Mouse (Mus musculus): Measurements from ENCODE around the gene Fv1. TPM values are rescaled to one million over a fixed set of nuclear protein-coding genes. Genes with fewer than 3 reads are reported as not detected.
A peak's percentile ranks its signal among the peaks of the same experiment; 100 is the strongest.

The Fv1 gene
- polyA plus RNA-seq, 1 experiment from 2014 or later: 16.4 TPM

DNA sequence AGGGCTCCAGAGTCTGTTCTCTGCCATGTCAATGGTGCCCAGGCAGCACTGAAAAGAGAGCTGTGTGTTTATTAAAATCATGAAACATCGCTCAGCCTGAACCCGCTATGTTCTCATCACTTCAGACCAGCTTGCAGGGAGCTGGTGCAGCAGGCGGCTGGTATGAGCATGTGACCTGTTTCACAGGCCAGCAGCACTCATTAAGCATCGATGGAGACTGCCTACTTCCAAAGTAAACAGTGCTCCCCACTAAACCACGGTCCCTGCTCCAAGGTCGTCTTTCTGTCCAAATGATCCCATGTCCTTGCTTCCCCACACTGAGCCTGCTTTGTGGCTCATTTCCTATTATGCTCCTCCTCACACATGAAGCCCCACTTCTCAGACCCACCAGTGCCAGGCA lies 21.6 kb downstream of the Fv1 start:
- no peak for DNase-seq (ENCODE audit: extremely low spot score, low spot score)
- H3K4me3 ChIP-seq: no peak overlapping the region
- WGBS: 95% methylated on average over 6 of the region's 6 CpGs
- no peaks in the 10 kb centered on the region for H3K4me1 ChIP-seq
- no peak overlapping the region for H3K27ac ChIP-seq
- no peaks in the 10 kb centered on the region for H3K9me3 ChIP-seq
- no peaks in the 10 kb centered on the region for H3K27me3 ChIP-seq (ENCODE audit: poor library complexity, severe bottlenecking)
- peaks cover 95% of the 10 kb centered on the region for H3K36me3 ChIP-seq (replicated peaks)

DNA sequence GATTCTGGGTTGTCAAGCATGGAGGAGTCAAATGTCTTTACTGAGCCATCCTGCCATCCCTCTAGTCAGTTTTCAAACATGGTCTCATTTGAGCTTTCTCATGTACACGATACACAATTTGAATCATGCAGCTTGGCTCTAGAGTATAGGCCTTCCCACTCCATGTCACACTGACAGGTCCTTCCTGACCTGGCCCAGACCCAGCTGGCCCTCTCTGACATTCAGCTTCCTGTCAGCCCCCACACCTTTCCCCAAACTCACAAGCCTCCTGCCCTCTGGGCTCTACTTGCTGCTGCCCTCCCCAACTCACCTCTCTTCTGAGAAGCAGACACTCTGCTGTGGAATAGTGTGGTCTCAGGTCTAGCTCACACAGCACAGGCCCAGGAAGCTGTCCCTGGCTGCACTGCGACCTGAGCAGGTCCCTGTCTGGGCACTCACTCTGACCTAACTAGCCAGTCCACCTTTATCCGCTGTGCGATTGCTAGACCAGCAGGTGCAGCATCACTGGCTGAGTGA lies 27.1 kb downstream of the Fv1 start:
- Histone ChIP-seq H3K4me1 (no peaks in the 10 kb centered on the region), H3K9me3 (no peaks in the 10 kb centered on the region), H3K27me3 (ENCODE audit: poor library complexity, severe bottlenecking) (no peaks in the 10 kb centered on the region), H3K4me3 (no peak overlapping the region), H3K36me3 (replicated peaks) (peaks cover 99% of the 10 kb centered on the region), H3K27ac (no peak overlapping the region)
- no peak for DNase-seq (ENCODE audit: extremely low spot score, low spot score)
- WGBS: 90% methylated on average over 4 of the region's 4 CpGs

DNA sequence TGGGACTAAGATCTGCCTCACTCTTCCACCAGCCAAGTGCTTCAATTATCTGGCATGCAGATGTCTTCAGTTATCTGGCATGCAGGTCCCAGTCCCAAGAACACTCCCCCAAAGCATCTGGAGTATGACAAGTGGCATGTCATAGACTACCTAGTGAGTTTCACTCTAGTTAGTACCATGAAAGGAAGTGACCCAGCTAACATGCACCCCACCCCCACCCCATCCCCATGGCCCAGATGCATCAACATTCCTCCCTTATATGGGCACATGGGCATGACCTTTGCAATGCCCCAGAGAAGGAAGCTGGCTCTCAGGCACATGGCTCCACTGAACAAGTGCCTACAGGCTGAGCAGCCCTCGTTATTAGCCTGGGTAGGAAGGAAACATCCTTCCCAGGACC lies 27.6 kb downstream of the Fv1 start:
- DNase-seq (ENCODE audit: extremely low spot score, low spot score): no peak
- Histone ChIP-seq H3K36me3 (replicated peaks) (peaks cover 97% of the 10 kb centered on the region), H3K27me3 (ENCODE audit: poor library complexity, severe bottlenecking) (no peaks in the 10 kb centered on the region), H3K9me3 (no peaks in the 10 kb centered on the region), H3K4me3 (no peak overlapping the region), H3K4me1 (no peaks in the 10 kb centered on the region), H3K27ac (no peak overlapping the region)
- WGBS: 89% methylated on average over 1 of the region's 1 CpGs

DNA sequence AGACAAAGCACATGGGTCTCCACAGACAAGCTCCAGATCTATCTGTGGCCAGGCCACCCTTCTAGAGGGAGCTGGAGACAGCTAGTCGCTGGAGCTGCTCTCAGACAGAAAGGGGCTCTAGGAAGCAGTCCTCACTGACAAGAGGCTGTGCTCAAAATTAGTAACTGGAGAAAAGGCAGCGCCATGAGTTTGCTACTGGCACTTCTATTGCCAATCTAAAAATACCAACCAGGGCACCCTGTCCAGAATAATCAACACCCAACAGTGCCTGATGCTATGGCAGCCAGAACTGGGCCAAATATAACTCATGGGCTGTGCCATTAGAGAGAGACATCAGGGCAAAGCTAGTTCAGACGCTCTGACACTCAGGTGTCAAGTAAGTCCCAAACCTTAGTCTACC lies 28.6 kb downstream of the Fv1 start:
- WGBS: 89% methylated on average over 3 of the region's 3 CpGs
- peaks cover 96% of the 10 kb centered on the region for H3K36me3 ChIP-seq (replicated peaks)

DNA sequence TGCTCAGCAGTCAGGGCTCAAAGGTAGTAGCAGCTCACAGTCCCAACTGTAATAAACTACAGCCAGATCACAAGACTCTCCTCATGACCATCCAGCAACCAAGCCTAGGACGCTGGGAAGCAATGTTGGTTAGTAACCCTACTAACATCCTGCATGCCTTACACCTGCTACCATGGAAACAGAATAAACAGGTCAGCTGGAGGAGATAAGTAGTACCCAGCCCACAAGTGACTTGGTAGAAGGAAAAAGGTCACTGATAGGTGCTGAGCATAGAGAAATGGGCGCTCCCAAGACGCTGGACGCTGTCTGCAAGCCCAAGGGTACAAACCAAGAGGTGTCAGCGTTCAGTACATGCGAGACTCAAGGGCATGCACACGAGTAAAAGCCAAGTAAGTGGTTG lies 31.7 kb downstream of the Fv1 start:
- H3K36me3 ChIP-seq (replicated peaks): peaks cover 76% of the 10 kb centered on the region
- no peaks in the 10 kb centered on the region for H3K27me3 ChIP-seq (ENCODE audit: poor library complexity, severe bottlenecking)
- no peak for DNase-seq (ENCODE audit: extremely low spot score, low spot score)
- H3K9me3 ChIP-seq: no peaks in the 10 kb centered on the region
- 96% methylated on average over 7 of the region's 7 CpGs for WGBS
- peaks cover 19% of the 10 kb centered on the region for H3K4me1 ChIP-seq
- no peak overlapping the region for H3K27ac ChIP-seq
- H3K4me3 ChIP-seq: no peak overlapping the region

More for the DNA sequence above, 28.6 kb downstream of the Fv1 start:
- Histone ChIP-seq H3K4me3 (no peak overlapping the region), H3K9me3 (no peaks in the 10 kb centered on the region), H3K4me1 (no peaks in the 10 kb centered on the region), H3K27ac (no peak overlapping the region), H3K27me3 (ENCODE audit: poor library complexity, severe bottlenecking) (no peaks in the 10 kb centered on the region)
- no peak for DNase-seq (ENCODE audit: extremely low spot score, low spot score)

DNA sequence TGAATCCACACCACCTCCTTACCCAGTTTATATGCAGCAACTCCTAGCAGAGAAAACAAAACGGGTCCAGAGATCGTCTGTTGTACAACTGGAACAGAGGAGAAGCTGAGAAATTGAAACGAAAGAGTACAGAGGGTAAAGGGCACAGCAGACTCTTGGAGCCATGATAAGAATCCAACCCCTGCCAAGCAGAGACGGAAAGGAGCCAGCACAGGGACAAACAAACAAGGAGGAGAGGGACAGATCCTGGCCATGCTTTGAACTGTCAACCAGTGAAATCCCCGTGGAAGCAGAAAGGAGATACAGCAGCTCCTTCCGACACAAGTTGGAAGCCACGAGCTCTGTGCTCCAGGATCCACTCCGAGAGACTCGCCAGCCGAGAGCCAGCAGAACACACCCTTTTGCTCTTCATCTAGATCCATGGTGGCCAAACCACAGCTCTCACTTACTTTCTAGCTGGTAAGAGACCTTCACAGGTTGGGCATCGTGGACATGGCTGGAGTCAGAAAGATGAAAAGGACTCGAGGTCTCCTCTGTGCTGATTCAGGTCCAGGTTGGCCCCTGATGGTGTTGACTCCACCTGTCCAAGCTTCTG lies 34.2 kb downstream of the Fv1 start:
- no peak overlapping the region for H3K27ac ChIP-seq
- no peak for DNase-seq (ENCODE audit: extremely low spot score, low spot score)
- 90% methylated on average over 12 of the region's 12 CpGs for WGBS
- H3K27me3 ChIP-seq (ENCODE audit: poor library complexity, severe bottlenecking): no peaks in the 10 kb centered on the region
- H3K4me3 ChIP-seq: peak overlapping the region; percentile 93; the same call in 1 of the 2 replicates
- no peaks in the 10 kb centered on the region for H3K9me3 ChIP-seq
- H3K36me3 ChIP-seq (replicated peaks): peaks cover 51% of the 10 kb centered on the region
- H3K4me1 ChIP-seq: peaks cover 20% of the 10 kb centered on the region

DNA sequence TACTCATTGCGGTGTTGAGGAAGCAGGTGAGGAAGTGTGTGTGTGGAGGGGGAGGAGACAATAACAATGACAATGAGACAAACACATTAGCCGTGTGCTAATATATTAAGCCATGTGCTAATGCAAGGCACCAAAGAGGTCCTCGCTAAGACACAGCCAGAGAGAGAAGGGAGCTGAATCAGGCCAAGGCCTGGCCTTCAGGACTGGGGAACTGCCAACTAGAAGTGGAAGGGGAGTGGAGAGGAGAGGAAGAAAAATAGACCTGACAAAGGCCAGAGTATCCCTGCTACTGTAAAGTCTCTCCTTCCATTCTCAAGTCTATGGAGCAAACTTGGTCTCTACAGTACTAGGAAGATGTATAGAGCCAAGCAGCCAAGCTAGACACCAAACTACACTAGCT lies 34.8 kb downstream of the Fv1 start:
- H3K4me3 ChIP-seq: peak overlapping the region; percentile 93
- H3K36me3 ChIP-seq (replicated peaks): peaks cover 45% of the 10 kb centered on the region
- no peak overlapping the region for H3K27ac ChIP-seq
- H3K9me3 ChIP-seq: no peaks in the 10 kb centered on the region
- no peak for DNase-seq (ENCODE audit: extremely low spot score, low spot score)
- peaks cover 20% of the 10 kb centered on the region for H3K4me1 ChIP-seq
- WGBS: 82% methylated on average over 3 of the region's 3 CpGs
- H3K27me3 ChIP-seq (ENCODE audit: poor library complexity, severe bottlenecking): no peaks in the 10 kb centered on the region

DNA sequence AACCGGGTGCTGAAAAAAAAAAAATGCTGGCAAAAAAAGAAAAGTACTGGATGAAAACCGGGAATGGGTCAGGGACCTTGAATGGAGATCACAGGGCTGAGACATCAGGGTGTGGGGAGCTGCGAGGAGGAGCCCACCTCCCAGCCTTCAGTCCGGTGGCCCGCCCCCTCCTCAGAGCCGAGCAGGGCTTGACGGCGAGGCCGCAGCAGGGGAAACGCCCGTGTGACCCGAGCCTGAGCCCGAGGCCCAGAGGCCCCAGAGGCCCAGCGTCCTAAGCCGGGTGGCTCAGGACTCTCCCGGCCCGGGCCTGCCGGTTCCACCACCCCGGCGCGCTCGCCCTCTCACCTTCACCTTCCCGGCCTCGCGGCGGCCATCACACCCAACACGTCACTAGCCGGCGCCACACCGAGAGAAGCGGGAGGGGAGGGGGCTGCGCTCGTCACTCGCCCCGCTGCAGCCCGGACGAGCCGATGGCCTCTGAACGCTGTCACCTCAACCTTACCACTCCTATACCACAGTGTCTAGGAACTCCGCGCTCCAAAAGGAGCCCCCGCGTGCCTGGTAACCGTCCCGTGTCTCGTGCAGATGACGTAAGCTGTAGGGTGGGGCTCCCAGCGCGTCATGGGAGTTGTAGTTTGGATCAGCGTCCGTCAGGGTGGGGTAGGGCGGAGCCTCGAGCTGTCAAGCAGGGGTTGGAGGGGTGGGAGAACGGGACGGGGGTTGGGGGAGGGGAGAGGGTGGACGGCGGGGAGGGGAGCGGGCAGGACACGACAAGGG lies 35.7 kb downstream of the Fv1 start, which contains the start of gene Mfn2:
Mfn2 (minus strand) TSS at position 392 of the 777 bp plus-strand sequence.
- peak; percentile 92 for DNase-seq (ENCODE audit: extremely low spot score, low spot score)
- Histone ChIP-seq H3K4me3 (peak within 1 kb of the TSS; percentile 93), H3K36me3 (replicated peaks) (peaks cover 36% of the 10 kb centered on the region), H3K27ac (peak within 1 kb of the TSS; percentile 99), H3K27me3 (ENCODE audit: poor library complexity, severe bottlenecking) (no peaks in the 10 kb centered on the region), H3K4me1 (peaks cover 20% of the 10 kb centered on the region), H3K9me3 (no peaks in the 10 kb centered on the region)
- WGBS: under 1% methylated on average over 56 of the region's 59 CpGs

DNA sequence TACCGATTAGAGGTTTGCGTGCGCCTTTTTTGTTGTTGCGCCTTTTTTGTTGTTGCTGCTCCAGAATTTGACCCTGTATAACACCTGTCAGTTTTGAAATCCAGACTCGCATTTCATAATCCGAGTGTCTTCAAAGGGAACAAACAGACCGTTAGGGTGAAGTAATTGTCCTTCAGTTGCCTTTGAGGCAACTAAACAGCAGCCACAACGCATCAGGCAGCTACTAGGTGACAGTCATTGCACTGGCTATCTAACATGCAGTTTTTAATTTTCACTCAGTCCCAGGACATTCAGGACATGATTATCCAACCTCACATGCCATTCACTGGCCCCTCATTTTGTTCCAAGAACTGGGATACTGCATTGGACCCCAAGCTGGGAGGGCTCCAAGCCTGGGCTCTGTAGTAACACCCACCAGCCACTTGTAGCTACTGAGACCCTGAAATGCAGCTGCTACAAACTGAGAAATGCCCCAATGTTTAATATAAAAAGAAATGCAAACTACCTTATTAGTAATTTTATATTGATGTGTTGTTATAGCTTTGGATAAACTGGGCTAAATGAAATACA lies 36.4 kb downstream of the Fv1 start:
- no peaks in the 10 kb centered on the region for H3K9me3 ChIP-seq
- WGBS: 3% methylated on average over 8 of the region's 8 CpGs
- no peak for DNase-seq (ENCODE audit: extremely low spot score, low spot score)
- H3K27me3 ChIP-seq (ENCODE audit: poor library complexity, severe bottlenecking): no peaks in the 10 kb centered on the region
- H3K27ac ChIP-seq: peak overlapping the region; percentile 99
- peaks cover 20% of the 10 kb centered on the region for H3K4me1 ChIP-seq
- H3K36me3 ChIP-seq (replicated peaks): peaks cover 32% of the 10 kb centered on the region
- H3K4me3 ChIP-seq: peak overlapping the region; percentile 93

DNA sequence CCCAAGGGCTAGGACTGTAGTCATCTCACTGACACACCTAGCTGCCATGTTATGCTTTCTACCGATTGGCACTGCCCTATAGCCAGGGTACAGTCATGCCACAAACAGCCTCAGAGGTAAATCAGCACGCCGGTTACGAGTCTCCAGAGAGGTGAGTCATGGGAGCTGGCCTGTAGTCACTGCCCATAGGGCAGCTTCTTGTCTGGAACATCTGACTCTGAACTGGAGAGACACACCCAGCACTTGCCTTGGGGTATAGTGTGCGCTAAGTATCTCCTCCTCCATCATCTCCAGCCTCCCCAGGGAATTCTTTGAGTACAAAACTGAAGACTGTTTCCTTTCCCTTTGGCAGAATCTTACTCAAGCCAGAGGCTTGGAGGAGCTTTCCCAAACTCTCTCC lies 37.5 kb downstream of the Fv1 start:
- no peak overlapping the region for H3K27ac ChIP-seq
- no peaks in the 10 kb centered on the region for H3K27me3 ChIP-seq (ENCODE audit: poor library complexity, severe bottlenecking)
- WGBS: 85% methylated on average over 5 of the region's 5 CpGs
- H3K4me1 ChIP-seq: peaks cover 20% of the 10 kb centered on the region
- no peak overlapping the region for H3K4me3 ChIP-seq
- no peak for DNase-seq (ENCODE audit: extremely low spot score, low spot score)
- H3K9me3 ChIP-seq: no peaks in the 10 kb centered on the region
- H3K36me3 ChIP-seq (replicated peaks): peaks cover 26% of the 10 kb centered on the region

DNA sequence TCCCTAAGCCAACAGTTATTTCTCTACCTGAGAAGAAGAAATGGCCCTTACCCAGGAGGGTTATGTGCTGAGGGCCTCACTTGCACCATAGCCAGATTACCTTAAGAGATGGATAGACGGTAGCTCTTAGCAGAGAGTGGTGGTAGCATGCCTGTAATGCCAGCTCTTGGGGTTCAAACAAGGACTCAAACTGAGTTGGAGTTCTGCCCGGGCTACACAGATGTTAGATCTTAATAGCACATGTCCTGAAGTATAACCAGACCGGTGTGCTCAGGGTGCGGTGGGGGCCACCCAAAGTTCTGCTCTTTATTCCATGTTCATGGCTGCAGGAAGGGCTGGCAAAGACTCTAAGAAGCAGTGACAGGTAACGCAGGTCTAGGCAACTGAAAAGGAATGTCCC lies 40.7 kb downstream of the Fv1 start:
- Histone ChIP-seq H3K36me3 (replicated peaks) (peaks cover 26% of the 10 kb centered on the region), H3K4me3 (no peak overlapping the region), H3K4me1 (peaks cover 9% of the 10 kb centered on the region), H3K27me3 (ENCODE audit: poor library complexity, severe bottlenecking) (no peaks in the 10 kb centered on the region), H3K9me3 (no peaks in the 10 kb centered on the region), H3K27ac (no peak overlapping the region)
- 95% methylated on average over 5 of the region's 5 CpGs for WGBS
- DNase-seq (ENCODE audit: extremely low spot score, low spot score): no peak

DNA sequence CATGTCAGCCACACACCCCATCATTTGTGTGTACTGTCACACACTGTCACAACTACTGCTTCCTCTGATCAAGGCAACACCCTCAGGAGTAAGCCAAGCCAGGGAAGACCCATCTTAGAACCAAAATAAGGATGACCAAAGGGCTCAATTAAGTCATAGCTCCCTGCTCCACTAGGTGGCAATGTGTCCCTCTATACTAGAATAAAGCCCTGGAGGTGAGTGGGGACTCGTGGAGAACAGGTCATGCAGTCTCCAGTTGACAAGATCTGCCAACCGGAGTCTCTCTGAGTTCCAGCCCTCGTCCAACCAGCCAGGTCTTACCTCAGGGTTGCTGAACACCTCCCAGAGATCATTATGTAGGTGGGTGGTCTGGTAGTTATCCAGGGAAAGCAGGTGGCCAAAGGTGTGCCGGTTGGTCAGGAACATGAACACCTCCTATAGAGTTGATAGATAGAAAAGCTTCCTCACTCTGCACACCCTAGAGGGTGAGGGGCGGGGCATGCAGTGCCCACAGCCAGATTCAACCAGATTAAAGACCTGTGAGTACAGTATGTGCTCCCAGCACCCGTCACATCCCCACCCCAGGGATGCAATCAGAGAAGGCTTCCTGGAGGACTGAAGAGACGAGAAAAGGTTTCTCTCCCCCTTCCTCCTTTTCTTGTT lies 49.8 kb downstream of the Fv1 start:
- peaks cover 28% of the 10 kb centered on the region for H3K36me3 ChIP-seq (replicated peaks)
- no peaks in the 10 kb centered on the region for H3K27me3 ChIP-seq (ENCODE audit: poor library complexity, severe bottlenecking)
- H3K4me1 ChIP-seq: peaks cover 11% of the 10 kb centered on the region
- H3K9me3 ChIP-seq: no peaks in the 10 kb centered on the region
- WGBS: 58% methylated on average over 7 of the region's 7 CpGs
- no peak for DNase-seq (ENCODE audit: extremely low spot score, low spot score)
- no peak overlapping the region for H3K27ac ChIP-seq
- no peak overlapping the region for H3K4me3 ChIP-seq

All from forebrain, embryonic 10.5 days (tissue).